Mouse (Mus musculus): ENCODE measurements around the gene Med29. TPM values are rescaled to one million over a fixed set of nuclear protein-coding genes. Genes with fewer than 3 reads are reported as not detected.

The Med29 gene
- polyA plus RNA-seq, 1 experiment from 2014 or later: 45.4 TPM

GRCm38 (mm10) chr7:28351676-28352191, 40.8 kb downstream of the Med29 start:
- peak overlapping the region; percentile 89 for H3K4me2 ChIP-seq
- H3K36me3 ChIP-seq: peaks cover 40% of the 10 kb centered on the region
- no peaks in the 10 kb centered on the region for H3K27me3 ChIP-seq
- peak overlapping the region; percentile 88 for H3K4me3 ChIP-seq (replicated peaks)
- no peak for ATAC-seq (ENCODE audit: insufficient number of reproducible peaks, insufficient read depth, low FRiP score, low TSS enrichment, low read depth)
- no peak overlapping the region for H3K27ac ChIP-seq
- peak overlapping the region; percentile 98 for H3K9ac ChIP-seq (replicated peaks)
- WGBS: 45% methylated on average over 4 of the region's 4 CpGs
- peaks cover 18% of the 10 kb centered on the region for H3K4me1 ChIP-seq (replicated peaks)
- H3K9me3 ChIP-seq: no peaks in the 10 kb centered on the region

- Histone ChIP-seq H3K27me3 (no peaks in the 10 kb centered on the region), H3K4me2 (peak within 1 kb of the TSS; percentile 89), H3K4me3 (replicated peaks) (peak within 1 kb of the TSS; percentile 88), H3K4me1 (replicated peaks) (peaks cover 16% of the 10 kb centered on the region), H3K9me3 (no peaks in the 10 kb centered on the region), H3K9ac (replicated peaks) (peak within 1 kb of the TSS; percentile 98), H3K27ac (peak within 1 kb of the TSS; percentile 96), H3K36me3 (peaks cover 39% of the 10 kb centered on the region)
- WGBS: under 1% methylated on average over 47 of the region's 50 CpGs
- peak; percentile 90 for ATAC-seq (ENCODE audit: insufficient number of reproducible peaks, insufficient read depth, low FRiP score, low TSS enrichment, low read depth)
These were observed 42.2 kb downstream of the Med29 start, which contains the start of gene Rps16 for GRCm38 (mm10) chr7:28350155-28350883. Gene Rps16, plus strand, starts transcription at chr7:28350652.

GRCm38 (mm10) chr7:28348601-28349000, 43.9 kb downstream of the Med29 start:
- WGBS: 84% methylated on average over 7 of the region's 7 CpGs
- H3K4me3 ChIP-seq (replicated peaks): no peak overlapping the region

DNA sequence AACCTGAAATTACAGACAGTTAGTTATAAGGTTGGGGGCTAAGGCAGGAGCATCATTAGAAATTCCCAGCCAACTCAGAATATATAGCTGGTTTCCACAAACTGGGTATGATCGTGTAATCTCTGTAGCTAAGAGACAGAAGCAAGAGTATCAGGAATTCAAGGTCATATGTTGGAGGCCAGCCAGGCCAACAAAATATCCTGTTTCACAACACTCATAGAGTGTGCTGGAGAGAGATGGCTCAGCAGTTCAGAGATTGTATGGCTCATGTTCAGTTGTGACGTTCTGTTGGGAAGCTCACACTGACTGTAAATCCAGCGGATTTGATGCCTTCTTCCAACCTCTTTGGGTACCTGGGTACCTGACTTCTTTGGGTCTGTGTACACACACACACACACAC, 44.8 kb downstream of the Med29 start:
- H3K4me3 ChIP-seq (replicated peaks): no peak overlapping the region
- H3K9ac ChIP-seq (replicated peaks): no peak overlapping the region
- 85% methylated on average over 3 of the region's 3 CpGs for WGBS
- no peak overlapping the region for H3K4me2 ChIP-seq
- no peak for ATAC-seq (ENCODE audit: insufficient number of reproducible peaks, insufficient read depth, low FRiP score, low TSS enrichment, low read depth)
- H3K27ac ChIP-seq: no peak overlapping the region
- H3K4me1 ChIP-seq (replicated peaks): peaks cover 16% of the 10 kb centered on the region
- H3K36me3 ChIP-seq: peaks cover 13% of the 10 kb centered on the region
- no peaks in the 10 kb centered on the region for H3K27me3 ChIP-seq
- H3K9me3 ChIP-seq: no peaks in the 10 kb centered on the region

More at GRCm38 (mm10) chr7:28348601-28349000, 43.9 kb downstream of the Med29 start:
- Histone ChIP-seq H3K4me2 (no peak overlapping the region), H3K36me3 (peaks cover 22% of the 10 kb centered on the region), H3K9ac (replicated peaks) (no peak overlapping the region), H3K9me3 (no peaks in the 10 kb centered on the region), H3K4me1 (replicated peaks) (peaks cover 16% of the 10 kb centered on the region), H3K27me3 (no peaks in the 10 kb centered on the region), H3K27ac (no peak overlapping the region)
- no peak for ATAC-seq (ENCODE audit: insufficient number of reproducible peaks, insufficient read depth, low FRiP score, low TSS enrichment, low read depth)

GRCm38 (mm10) chr7:28344637-28345036, 47.9 kb downstream of the Med29 start:
- no peak overlapping the region for H3K4me2 ChIP-seq
- no peaks in the 10 kb centered on the region for H3K27me3 ChIP-seq
- no peak overlapping the region for H3K27ac ChIP-seq
- no peak overlapping the region for H3K4me3 ChIP-seq (replicated peaks)
- peaks cover 21% of the 10 kb centered on the region for H3K4me1 ChIP-seq (replicated peaks)
- no peaks in the 10 kb centered on the region for H3K36me3 ChIP-seq
- no peak for ATAC-seq (ENCODE audit: insufficient number of reproducible peaks, insufficient read depth, low FRiP score, low TSS enrichment, low read depth)
- no peaks in the 10 kb centered on the region for H3K9me3 ChIP-seq
- WGBS: 9% methylated on average over 4 of the region's 4 CpGs
- H3K9ac ChIP-seq (replicated peaks): no peak overlapping the region

DNA sequence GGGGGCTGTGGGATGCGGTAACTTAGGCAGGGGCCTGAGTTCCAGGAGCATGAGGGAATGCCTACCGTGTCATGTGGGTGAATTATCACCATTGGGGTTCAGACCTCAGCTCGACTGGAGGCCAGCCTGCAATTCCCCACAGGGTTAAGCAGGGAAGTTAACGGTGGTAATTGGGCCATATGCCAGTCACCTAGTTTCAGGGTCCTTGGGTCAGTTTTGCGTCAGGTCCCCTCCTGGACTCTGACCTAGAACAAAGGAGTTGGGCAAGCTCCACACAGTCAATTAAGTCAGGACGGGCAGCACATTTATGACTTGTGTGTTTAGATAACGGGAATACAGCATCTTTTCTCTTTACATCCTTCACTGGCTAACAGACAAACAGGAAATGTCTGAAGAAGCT, 51.1 kb downstream of the Med29 start:
- Histone ChIP-seq H3K27me3 (no peaks in the 10 kb centered on the region), H3K9me3 (no peaks in the 10 kb centered on the region), H3K9ac (replicated peaks) (no peak overlapping the region), H3K4me1 (replicated peaks) (peaks cover 29% of the 10 kb centered on the region), H3K4me2 (0 out of 2 replicates have a peak overlapping the region, but pooled peaks have one; percentile 5), H3K36me3 (no peaks in the 10 kb centered on the region), H3K27ac (peak overlapping the region; percentile 56), H3K4me3 (replicated peaks) (no peak overlapping the region)
- no peak for ATAC-seq (ENCODE audit: insufficient number of reproducible peaks, insufficient read depth, low FRiP score, low TSS enrichment, low read depth)
- 26% methylated on average over 7 of the region's 7 CpGs for WGBS

DNA sequence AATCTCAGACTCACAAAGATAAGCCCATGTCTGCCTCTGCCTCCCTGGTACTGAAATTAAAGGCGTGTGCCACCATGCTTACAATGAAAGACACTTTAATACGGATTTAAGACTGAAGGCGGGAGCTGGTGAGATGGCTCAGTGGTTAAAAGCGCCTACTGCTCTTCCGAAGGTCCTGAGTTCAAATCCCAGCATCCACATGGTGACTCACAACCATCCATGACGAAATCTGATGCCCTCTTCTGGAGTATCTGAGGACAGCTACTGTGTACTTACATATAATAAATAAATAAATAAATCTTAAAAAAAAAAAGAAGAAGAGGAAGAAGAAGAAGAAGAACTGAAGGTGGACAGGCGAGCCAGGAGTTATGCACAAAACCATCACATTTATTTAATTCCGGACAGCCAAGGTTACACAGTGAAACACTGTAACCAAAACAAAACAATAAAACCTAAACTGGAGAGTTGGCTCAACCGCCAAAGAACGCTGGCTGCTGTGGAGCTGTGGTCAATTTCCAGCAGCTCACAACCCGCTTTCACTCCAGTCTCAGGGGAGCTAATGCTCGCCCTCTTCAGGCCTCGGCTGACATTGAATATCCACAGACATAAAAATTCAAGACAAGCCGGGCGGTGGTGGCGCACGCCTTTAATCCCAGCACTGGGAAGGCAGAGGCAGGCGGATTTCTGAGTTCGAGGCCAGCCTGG, 53.1 kb downstream of the Med29 start:
- H3K4me1 ChIP-seq (replicated peaks): peaks cover 29% of the 10 kb centered on the region
- H3K27ac ChIP-seq: peak overlapping the region; percentile 91
- WGBS: 83% methylated on average over 19 of the region's 19 CpGs
- H3K9ac ChIP-seq (replicated peaks): peak overlapping the region; percentile 58
- peak overlapping the region; percentile 78 for H3K4me2 ChIP-seq
- H3K4me3 ChIP-seq (replicated peaks): peak overlapping the region; percentile 92
- no peaks in the 10 kb centered on the region for H3K9me3 ChIP-seq
- no peak for ATAC-seq (ENCODE audit: insufficient number of reproducible peaks, insufficient read depth, low FRiP score, low TSS enrichment, low read depth)
- no peaks in the 10 kb centered on the region for H3K27me3 ChIP-seq
- H3K36me3 ChIP-seq: peaks cover 15% of the 10 kb centered on the region

DNA sequence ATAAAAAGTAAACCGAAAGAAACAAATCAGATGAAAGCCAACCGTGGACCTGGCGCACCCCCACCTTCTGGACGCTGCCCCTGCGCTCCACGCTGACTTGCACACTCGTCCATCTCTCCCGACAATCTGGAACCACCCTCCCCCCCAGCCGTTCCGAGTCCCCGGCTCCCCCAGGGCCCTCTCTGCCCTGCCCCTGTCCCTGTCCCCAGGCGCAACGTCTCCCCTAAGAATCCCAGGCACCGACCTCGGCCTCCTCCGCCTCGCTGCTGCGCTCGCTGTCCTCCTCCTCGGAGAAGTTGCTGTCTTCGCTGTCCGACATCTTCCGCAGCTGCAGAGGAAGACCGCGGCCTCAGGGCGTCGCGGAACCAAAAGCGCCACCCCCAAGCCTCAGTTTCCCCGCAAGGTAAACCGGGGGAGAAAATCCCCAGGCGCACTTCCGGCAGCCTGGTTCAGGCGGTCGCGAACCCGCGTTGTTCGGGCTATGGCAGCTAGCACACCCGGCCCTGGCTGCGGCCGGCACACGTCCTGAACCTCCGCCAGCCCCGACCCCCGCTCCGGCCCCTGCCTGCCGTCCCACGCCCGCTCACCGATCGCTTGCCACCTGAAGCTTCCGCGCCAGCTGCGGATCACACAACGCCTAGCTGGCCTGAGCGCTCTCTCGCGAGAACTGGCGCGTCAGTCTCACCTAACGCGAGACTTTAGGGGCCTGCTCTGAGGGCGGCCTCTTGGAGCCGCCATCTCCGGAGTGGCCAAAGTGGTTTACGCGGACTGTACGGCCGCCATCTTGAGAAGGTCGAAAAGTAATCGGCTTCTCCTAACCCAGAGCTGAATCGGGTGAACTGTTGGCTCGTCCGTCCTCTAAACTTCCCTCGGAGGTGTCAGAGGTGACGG, 54.2 kb downstream of the Med29 start, which contains the start of gene Supt5:
Gene Supt5, minus strand, starts transcription at position 639 of the 891 bp plus-strand sequence.
- under 1% methylated on average over 77 of the region's 77 CpGs for WGBS

More for the DNA sequence above, 54.2 kb downstream of the Med29 start, which contains the start of gene Supt5:
- H3K27me3 ChIP-seq: no peaks in the 10 kb centered on the region
- peaks cover 29% of the 10 kb centered on the region for H3K4me1 ChIP-seq (replicated peaks)
- peaks cover 21% of the 10 kb centered on the region for H3K36me3 ChIP-seq
- no peaks in the 10 kb centered on the region for H3K9me3 ChIP-seq
- peak within 1 kb of the TSS; percentile 78 for H3K4me2 ChIP-seq
- peak within 1 kb of the TSS; percentile 92 for H3K4me3 ChIP-seq (replicated peaks)
- peak; percentile 95 for ATAC-seq (ENCODE audit: insufficient number of reproducible peaks, insufficient read depth, low FRiP score, low TSS enrichment, low read depth)
- peak within 1 kb of the TSS; percentile 96 for H3K9ac ChIP-seq (replicated peaks)
- H3K27ac ChIP-seq: peak within 1 kb of the TSS; percentile 91
